Mouse (Mus musculus): Measurements from ENCODE around the gene Abcc12. TPM values are rescaled to one million over a fixed set of nuclear protein-coding genes. Genes with fewer than 3 reads are reported as not detected.
A peak's percentile ranks its signal among the peaks of the same experiment; 100 is the strongest.

Abcc12 gene
- polyA plus RNA-seq, 1 experiment from 2014 or later = not detected

DNA sequence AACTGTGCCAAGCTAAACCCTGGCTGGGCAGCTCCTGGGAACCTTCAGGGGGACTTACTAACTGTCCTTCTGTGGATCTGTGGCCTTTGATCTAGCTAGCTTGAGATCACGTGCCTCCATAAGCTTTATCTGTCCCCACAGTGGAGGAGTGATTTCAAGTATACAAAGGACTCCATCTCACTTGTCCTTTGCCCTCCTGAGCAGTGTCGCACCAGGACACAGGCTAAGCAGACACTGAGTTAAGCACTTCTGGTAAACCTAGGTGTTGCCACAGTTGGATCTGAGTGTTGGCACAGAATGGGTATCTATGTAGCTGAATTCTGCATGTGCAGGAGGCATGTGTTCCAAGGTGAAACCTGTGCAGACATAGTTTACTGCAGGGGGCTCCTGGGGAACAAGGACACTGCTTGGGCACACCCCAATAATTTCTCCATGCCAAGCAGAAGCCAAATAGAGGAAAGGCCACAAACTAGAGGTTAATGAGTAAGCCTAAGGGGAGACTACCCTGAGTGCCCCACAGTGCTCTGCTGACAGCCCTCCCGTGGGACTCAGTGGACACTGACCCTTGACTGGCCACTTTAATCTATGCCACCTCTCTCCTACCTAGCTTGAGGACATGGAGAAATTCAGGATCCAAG, 13.8 kb upstream of the Abcc12 start:
- Histone ChIP-seq H3K27ac (no peak overlapping the region), H3K79me2 (ENCODE audit: inconsistent target) (no peaks in the 10 kb centered on the region), H3K36me3 (ENCODE audit: inconsistent target) (no peaks in the 10 kb centered on the region), H3K4me3 (ENCODE audit: inconsistent target) (no peak overlapping the region)
- WGBS (ENCODE audit: missing documents) = 85% methylated on average over 3 of the region's 3 CpGs

DNA sequence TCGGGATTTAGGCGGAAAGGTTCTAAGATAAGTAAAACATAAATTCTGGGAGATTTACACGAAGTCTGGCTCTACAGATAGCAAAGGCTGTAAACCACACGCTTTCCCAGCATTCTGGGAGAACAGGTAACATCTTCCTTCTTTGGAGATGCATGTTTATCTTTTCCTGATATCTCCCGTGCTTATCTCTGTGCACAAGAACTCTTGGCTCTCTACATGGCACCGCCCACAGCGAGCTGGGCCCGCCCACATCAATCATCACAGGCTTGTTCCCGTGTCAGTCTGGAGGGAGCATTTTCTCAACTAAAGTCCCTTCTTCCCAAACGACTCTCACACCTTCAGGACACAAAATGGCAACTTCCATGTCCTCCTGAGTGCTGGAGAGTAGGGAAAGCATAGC, 12.6 kb upstream of the Abcc12 start:
- Histone ChIP-seq H3K79me2 (ENCODE audit: inconsistent target) (no peaks in the 10 kb centered on the region), H3K4me3 (ENCODE audit: inconsistent target) (no peak overlapping the region), H3K36me3 (ENCODE audit: inconsistent target) (no peaks in the 10 kb centered on the region), H3K27ac (no peak overlapping the region)
- WGBS (ENCODE audit: missing documents) = 65% methylated on average over 10 of the region's 10 CpGs

DNA sequence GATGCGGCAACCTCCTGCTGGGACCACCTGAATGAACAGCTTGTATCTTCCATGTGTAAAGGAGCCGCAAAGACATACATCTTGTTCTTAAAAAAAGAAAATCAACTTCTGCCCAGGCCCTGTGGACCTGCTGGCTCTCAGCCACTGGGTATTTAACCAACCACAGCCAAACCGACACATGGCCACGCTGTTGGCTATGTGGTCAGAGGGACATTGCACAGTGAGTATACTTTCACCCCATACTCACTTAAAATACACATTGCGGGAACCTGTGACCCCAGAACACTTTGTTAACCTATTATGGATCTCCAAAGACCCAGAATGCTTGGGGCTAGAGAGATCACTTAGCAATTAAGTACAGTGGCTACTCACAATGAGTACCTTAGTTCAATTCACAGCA, 7.9 kb upstream of the Abcc12 start:
- Histone ChIP-seq H3K4me3 (ENCODE audit: inconsistent target) (no peak overlapping the region), H3K36me3 (ENCODE audit: inconsistent target) (no peaks in the 10 kb centered on the region), H3K27ac (no peak overlapping the region), H3K79me2 (ENCODE audit: inconsistent target) (no peaks in the 10 kb centered on the region)
- 98% methylated on average over 5 of the region's 5 CpGs for WGBS (ENCODE audit: missing documents)

DNA sequence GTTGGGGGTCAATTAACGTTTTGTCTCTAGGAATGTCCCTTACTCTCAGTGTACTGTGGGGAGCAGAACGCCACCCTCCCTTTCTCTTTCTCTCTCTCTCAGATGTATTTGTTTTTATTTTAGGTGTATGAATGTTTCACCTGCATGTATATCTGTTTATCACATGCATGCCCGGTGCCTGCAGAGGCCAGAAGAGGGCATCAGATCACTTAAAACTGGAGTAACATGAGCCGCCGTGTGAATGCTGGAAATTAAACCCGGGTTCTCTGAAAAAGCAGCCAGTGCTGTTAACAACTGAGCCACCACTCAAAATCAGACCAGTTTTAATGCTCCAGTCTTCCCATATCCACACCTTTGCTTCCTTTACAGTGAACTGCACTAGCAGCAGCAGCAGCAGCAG, 6.2 kb upstream of the Abcc12 start:
- H3K27ac ChIP-seq = no peak overlapping the region
- 51% methylated on average over 6 of the region's 6 CpGs for WGBS (ENCODE audit: missing documents)
- H3K79me2 ChIP-seq (ENCODE audit: inconsistent target) = no peaks in the 10 kb centered on the region
- no peak overlapping the region for H3K4me3 ChIP-seq (ENCODE audit: inconsistent target)
- H3K36me3 ChIP-seq (ENCODE audit: inconsistent target) = no peaks in the 10 kb centered on the region

DNA sequence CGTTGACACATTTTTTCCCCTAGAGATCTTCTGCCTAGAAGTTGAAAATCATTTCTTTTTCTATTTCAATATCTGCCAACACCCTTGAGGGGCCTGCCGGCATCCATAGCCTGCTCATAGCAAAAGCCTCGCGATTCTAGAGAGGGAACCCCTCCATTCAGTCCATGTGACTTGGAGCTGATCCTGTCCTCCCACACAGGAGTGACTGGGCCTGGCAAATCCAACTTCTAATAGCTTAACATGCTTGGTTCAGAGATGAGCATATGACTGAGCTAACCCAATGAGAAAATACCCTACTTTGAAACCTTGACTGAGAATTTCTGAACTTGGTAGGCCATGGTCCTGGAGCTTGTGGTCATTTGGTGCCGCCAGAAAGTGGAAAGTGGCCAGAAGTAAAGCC, 5.6 kb upstream of the Abcc12 start:
- WGBS (ENCODE audit: missing documents) = 62% methylated on average over 5 of the region's 5 CpGs
- no peak overlapping the region for H3K27ac ChIP-seq
- H3K4me3 ChIP-seq (ENCODE audit: inconsistent target) = no peak overlapping the region
- H3K36me3 ChIP-seq (ENCODE audit: inconsistent target) = no peaks in the 10 kb centered on the region
- no peaks in the 10 kb centered on the region for H3K79me2 ChIP-seq (ENCODE audit: inconsistent target)

DNA sequence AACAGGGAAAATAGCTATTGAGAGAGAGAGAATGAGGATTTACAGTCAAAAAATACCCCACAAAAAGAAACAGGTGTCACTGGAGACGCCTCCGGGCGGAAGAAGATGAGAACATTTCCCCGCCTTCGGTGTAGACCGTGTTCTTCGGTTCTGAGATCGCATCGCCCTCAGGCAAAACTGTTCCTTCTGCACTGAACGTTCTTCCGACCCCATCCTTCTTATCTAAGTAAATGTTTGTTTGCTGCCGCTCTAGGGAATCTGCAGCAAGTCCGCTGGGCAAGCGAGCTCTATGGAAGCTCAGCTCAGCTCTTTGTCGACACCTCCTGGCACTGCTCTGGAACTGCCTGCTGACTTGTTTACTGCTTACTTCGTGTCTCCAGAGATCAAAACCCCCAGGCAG, 5.0 kb upstream of the Abcc12 start:
- H3K79me2 ChIP-seq (ENCODE audit: inconsistent target) = no peaks in the 10 kb centered on the region
- no peaks in the 10 kb centered on the region for H3K36me3 ChIP-seq (ENCODE audit: inconsistent target)
- H3K27ac ChIP-seq = no peak overlapping the region
- H3K4me3 ChIP-seq (ENCODE audit: inconsistent target) = peak overlapping the region; percentile 36
- 4% methylated on average over 16 of the region's 16 CpGs for WGBS (ENCODE audit: missing documents)

DNA sequence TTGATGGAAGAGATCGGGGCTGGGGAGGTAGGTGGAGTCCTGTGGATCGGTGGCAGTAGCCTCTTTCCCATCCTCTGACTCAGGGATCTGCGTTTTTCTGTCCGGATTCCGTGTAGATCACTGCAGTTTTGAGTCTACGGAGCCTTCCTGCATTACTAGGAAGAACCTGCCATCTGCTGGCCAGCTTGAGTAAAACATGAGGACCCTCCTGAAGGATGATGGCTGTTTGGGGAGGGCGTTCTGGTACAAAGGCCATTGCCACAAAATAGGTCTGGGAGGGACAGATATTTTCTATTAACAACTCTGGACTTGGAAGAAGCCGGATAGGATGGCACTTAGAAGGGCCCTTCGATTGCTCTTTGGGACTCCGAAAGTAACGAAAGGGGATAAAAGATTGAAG, 4.6 kb upstream of the Abcc12 start:
- 10% methylated on average over 11 of the region's 11 CpGs for WGBS (ENCODE audit: missing documents)
- Histone ChIP-seq H3K27ac (no peak overlapping the region), H3K36me3 (ENCODE audit: inconsistent target) (no peaks in the 10 kb centered on the region), H3K79me2 (ENCODE audit: inconsistent target) (no peaks in the 10 kb centered on the region), H3K4me3 (ENCODE audit: inconsistent target) (peak overlapping the region; percentile 36)

DNA sequence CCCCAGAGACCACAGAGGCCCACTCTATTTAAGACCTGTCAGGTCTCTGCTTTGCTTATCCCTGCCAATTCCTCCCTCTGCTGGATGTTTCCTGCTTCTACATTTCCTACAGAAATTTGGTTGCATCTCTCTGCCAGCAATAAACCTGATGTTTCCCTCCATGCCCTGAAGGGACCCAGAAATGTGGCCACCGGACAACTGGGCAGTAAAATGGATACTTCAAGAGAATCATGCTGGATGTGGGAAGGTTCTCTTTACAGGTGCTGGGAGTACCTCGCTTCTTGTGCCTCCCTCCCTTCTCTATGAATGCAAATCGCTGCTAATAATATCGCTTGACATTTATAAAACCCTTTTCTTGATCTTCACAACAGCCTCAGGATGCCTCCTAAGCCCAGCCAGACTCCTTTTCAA, 1.4 kb upstream of the Abcc12 start:
- no peaks in the 10 kb centered on the region for H3K79me2 ChIP-seq (ENCODE audit: inconsistent target)
- H3K4me3 ChIP-seq (ENCODE audit: inconsistent target) = no peak overlapping the region
- H3K27ac ChIP-seq = no peak overlapping the region
- H3K36me3 ChIP-seq (ENCODE audit: inconsistent target) = no peaks in the 10 kb centered on the region
- WGBS (ENCODE audit: missing documents) = 75% methylated on average over 4 of the region's 4 CpGs

DNA sequence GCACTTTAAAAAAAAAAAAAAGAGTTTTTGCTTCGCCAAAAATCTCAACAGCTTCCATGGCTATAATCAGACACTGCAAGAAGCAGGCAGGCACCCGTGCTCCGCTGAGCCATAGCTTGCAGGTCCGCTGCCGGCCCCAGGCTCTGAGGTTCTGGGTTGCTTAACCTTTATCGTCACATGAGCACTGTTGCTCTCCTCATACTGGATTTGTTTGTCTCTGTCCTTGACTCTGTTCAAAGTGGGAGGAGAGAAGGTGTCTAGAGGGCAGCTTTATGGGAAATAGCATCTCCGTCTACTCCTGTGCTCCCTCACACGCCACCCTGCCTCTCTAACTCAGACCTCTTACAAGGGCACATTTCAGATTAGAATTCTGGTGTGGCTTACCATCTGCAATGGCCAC, 1.8 kb downstream of the Abcc12 start:
- Histone ChIP-seq H3K27ac (no peak overlapping the region), H3K4me3 (ENCODE audit: inconsistent target) (no peak overlapping the region), H3K79me2 (ENCODE audit: inconsistent target) (no peaks in the 10 kb centered on the region), H3K36me3 (ENCODE audit: inconsistent target) (no peaks in the 10 kb centered on the region)
- 57% methylated on average over 8 of the region's 8 CpGs for WGBS (ENCODE audit: missing documents)

DNA sequence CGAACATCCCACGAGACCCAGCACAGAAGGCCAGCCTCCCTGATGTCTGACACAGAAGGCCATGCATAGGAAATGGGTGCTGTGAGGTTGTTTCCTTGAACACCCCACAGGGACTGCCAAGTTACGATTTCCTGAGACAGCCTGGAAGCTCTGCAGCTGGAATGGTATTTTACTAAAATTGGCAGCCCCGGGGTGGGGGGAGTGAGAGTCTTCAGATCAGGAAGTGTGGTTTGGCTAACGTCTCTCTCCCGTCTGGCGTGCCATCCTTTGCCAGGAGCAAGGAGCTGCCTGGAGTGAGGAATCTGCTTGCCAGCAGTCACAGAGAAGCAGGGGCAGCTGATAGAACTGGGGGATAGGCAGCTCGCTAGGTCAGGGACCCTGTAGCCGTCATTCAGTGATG, 2.4 kb downstream of the Abcc12 start:
- H3K27ac ChIP-seq = no peak overlapping the region
- WGBS (ENCODE audit: missing documents) = 8% methylated on average over 9 of the region's 9 CpGs
- no peak overlapping the region for H3K4me3 ChIP-seq (ENCODE audit: inconsistent target)
- no peaks in the 10 kb centered on the region for H3K36me3 ChIP-seq (ENCODE audit: inconsistent target)
- H3K79me2 ChIP-seq (ENCODE audit: inconsistent target) = no peaks in the 10 kb centered on the region

DNA sequence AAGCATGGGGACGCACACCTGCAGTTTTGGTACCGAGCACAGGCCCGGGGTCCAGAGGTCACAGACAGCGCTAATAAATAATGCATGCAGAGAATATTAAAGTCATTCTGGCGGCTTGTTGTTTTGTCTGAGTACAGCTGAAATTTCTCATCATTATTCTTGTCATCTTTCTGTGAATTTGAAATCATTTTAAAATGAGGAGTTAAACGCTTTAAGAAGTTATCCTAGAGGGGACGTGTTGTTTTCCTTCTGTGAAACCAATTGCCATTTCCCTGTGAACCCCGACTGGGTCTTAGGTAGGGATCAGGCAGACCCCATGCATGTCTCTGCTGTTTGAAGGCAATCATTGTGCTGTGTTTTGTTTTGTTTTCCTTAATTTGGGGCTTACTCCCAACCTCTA, 2.9 kb downstream of the Abcc12 start:
- 93% methylated on average over 8 of the region's 8 CpGs for WGBS (ENCODE audit: missing documents)
- Histone ChIP-seq H3K79me2 (ENCODE audit: inconsistent target) (no peaks in the 10 kb centered on the region), H3K36me3 (ENCODE audit: inconsistent target) (no peaks in the 10 kb centered on the region), H3K4me3 (ENCODE audit: inconsistent target) (no peak overlapping the region), H3K27ac (no peak overlapping the region)

DNA sequence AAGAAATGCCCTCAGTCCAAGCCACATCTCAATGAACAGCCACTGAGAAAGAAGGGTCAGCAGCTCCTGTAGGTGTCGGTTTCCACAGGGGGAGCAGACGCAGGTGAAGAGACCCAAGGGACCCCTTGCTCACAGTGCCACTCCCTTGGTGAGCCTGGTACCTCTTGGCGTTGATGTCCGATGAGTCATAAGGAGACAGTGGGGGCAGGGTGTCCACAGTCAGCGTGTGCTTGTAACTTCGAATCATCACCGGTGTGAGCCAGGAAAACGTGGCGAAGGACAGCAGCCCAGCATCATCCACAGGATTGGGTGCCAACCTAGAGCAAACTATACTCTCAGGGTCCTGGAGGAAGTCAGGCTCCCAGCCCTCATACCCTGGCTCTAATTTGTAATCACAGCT, 16.8 kb downstream of the Abcc12 start:
- H3K4me3 ChIP-seq (ENCODE audit: inconsistent target) = no peak overlapping the region
- no peak overlapping the region for H3K27ac ChIP-seq
- no peaks in the 10 kb centered on the region for H3K79me2 ChIP-seq (ENCODE audit: inconsistent target)
- H3K36me3 ChIP-seq (ENCODE audit: inconsistent target) = no peaks in the 10 kb centered on the region
- 92% methylated on average over 9 of the region's 9 CpGs for WGBS (ENCODE audit: missing documents)

DNA sequence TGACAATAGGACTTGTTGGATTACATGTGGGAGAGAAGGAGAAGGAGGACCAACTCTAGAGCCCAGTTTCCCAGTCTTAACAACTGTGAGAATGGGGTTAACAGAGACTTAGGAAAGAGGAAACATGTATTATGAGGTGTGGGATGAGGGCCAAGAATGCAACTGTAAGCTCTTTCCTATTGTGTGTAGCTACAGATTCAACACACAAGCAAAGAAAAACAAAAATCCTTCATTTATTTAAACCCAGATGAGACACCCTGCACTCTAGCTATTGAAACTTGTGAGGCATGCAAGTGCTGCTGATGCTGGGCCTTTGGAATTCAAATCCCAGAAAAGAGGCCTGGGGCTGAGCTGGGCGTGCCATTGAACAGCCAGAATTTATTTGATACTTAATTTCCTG, 18.7 kb downstream of the Abcc12 start:
- no peak overlapping the region for H3K27ac ChIP-seq
- 91% methylated on average over 1 of the region's 1 CpGs for WGBS (ENCODE audit: missing documents)
- no peaks in the 10 kb centered on the region for H3K79me2 ChIP-seq (ENCODE audit: inconsistent target)
- no peak overlapping the region for H3K4me3 ChIP-seq (ENCODE audit: inconsistent target)
- H3K36me3 ChIP-seq (ENCODE audit: inconsistent target) = no peaks in the 10 kb centered on the region

DNA sequence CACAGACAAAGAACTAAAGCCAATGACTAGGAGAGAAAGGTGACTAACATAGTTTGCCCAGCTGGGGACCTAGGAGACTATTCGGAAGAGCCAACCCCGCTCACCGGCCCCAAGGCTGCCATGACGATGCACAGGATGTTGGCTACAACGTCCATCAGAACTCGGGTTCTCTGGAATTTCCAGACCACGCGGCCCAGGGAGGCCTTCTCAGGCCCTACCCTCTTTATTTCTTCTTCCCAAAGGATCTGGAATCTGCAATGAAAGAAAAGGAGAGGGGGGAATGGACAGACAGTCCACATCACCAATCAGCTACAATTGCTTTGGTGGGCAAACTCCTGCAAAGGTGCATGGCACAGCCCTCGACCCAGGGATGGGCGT, 19.8 kb downstream of the Abcc12 start:
- H3K36me3 ChIP-seq (ENCODE audit: inconsistent target) = no peaks in the 10 kb centered on the region
- H3K27ac ChIP-seq = no peak overlapping the region
- no peak overlapping the region for H3K4me3 ChIP-seq (ENCODE audit: inconsistent target)
- H3K79me2 ChIP-seq (ENCODE audit: inconsistent target) = no peaks in the 10 kb centered on the region
- 95% methylated on average over 8 of the region's 10 CpGs for WGBS (ENCODE audit: missing documents)

DNA sequence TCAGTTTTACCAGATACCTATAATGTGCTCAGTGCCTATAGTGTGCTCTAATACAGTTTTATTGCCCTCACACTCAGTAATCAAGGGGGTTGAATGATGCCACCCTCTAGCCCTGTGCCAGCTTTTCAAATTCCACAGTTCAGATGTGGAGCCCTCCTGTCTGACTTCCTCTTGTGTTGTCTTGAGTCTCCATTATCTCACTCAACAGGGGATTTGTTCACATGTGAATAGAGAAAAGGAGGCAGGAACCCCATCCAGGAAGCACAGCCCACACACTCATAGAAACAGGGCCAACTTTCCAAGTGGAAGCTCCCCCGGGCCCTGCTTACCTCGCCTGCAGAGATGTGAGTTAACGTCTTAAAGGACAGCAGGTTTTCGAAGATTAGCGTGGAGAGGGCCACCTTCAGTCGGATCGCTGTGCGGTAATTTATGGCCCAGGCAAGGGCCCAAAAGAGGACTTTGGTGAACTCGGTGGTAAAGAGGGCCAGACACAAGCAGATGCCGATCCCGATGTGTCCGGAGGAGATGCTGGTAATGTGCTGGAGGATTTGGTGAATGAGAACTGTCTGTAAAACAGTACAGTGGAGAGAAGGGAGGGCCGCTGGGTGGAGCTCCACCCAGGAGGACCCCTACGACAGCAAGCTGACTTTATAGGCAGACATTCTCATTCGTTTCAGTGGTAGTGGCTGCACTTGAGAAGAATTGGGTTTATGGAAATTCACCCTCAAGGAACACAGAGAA, 20.4 kb downstream of the Abcc12 start:
- H3K36me3 ChIP-seq (ENCODE audit: inconsistent target) = no peaks in the 10 kb centered on the region
- WGBS (ENCODE audit: missing documents) = 94% methylated on average over 15 of the region's 15 CpGs
- H3K27ac ChIP-seq = no peak overlapping the region
- no peak overlapping the region for H3K4me3 ChIP-seq (ENCODE audit: inconsistent target)
- no peaks in the 10 kb centered on the region for H3K79me2 ChIP-seq (ENCODE audit: inconsistent target)
